Mouse (Mus musculus) neutrophil, adult 65 days (primary cell): Measurements from ENCODE around the gene Mrps11. TPM values are rescaled to one million over a fixed set of nuclear protein-coding genes. Genes with fewer than 3 reads are reported as not detected.

Source experiments
- total RNA-seq: library from RNA; stranded (reverse); gene quantifications from 2 replicates; pipeline ENCODE4 v1.2.4, GENCODE M21; 2023

Gene Mrps11
- 14.7 and 19.3 TPM in 2 replicates for total RNA-seq

DNA sequence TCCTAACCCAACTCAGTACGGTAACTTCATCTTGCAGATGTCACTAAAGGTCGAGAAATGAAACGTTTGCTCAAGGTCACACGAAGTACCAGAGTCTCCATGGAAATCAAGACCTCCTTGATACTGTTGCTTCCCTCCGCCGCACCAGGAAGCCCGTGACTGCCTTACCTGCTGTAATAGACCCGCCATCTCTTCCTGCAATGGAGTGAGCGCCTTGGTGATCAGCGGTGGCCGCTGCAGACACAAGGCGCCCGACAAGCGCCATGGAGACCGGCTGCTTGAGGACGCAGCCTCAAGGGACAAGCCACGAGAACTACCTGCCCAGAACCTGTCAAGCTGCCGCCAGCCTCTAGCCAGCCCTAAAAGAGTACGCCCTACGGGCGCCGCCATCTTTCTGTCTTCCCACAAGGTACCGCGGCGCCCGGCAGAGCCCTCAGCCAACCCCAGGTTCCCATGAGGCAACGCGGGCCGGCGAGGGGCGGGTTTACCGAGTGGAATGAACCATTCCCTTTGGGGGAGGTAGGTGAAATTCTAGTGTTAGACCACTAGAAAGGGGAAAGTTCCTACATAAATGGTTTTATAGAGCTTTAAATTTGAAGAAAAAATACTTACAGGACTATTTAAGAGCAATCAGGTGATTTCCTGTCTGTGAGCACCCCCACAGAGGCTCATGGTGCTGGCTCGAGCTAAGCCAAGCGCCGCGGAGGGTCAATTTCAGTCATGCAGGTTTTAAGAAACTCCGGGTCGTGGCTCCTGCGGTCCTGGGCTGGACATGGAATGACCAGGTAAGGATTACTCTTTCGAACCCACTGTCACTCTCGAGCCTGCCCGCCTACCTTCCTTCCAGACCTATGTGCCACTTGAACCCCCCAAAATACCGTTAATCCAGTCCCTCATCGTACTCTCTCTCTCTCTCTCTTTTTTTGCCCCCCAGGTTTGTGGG lies at the start of gene Mrps11, which contains the start of gene Mrpl46:
Gene Mrps11, plus strand, starts transcription at position 481 of the 943 bp plus-strand sequence.
Gene Mrpl46, minus strand, starts transcription at position 893 of the 943 bp plus-strand sequence.

GRCm38 (mm10) chr7:78737614-78738210 lies 45.2 kb upstream of the Mrps11 start, which contains the start of gene Ntrk3:
TSS of gene Ntrk3 (minus strand) at chr7:78738012.

Other genes with a start within 250 kb of the Mrps11 start
- gene Ntrk3, start 45.1 kb upstream of the Mrps11 start, total RNA-seq = 0.11 TPM in 1 of 2 replicates, not detected in the other
- gene Mrpl46, start 412 bp downstream of the Mrps11 start, total RNA-seq = 11.3 and 12.7 TPM in 2 replicates
- gene Det1, start 64.1 kb downstream of the Mrps11 start, total RNA-seq = 3.6 and 3.7 TPM in 2 replicates
- gene Aen, start 112.7 kb downstream of the Mrps11 start, total RNA-seq = 5.3 and 7.4 TPM in 2 replicates
- gene Isg20, start 130.3 kb downstream of the Mrps11 start, total RNA-seq = 35.0 and 43.3 TPM in 2 replicates